In genomic region chr3:146393641-146394100, GRCm38 (mm10) we compare ENCODE assay signal across 1 mouse cellular context.
TF ChIP-seq lines count a peak whose summit lies in the region.

No protein-coding gene starts in this region.

TF ChIP-seq in MEL, 35 proteins besides CTCF, POLR2A, EP300 and RAD21 (continued from another document):
- TF ChIP-seq MAZ (IDR thresholded peaks at IDR 0.05; ENCODE audit: low read depth, low read length) (0 out of 2 replicates have a peak, but pooled peaks have one; percentile 55), MAFK (IDR thresholded peaks at IDR 0.05; ENCODE audit: borderline replicate concordance, low read depth, low read length) (no peak), MYB (IDR thresholded peaks at IDR 0.05; ENCODE audit: low read depth, low read length) (no peak), TAL1 (IDR thresholded peaks at IDR 0.05; ENCODE audit: low read length) (peak; percentile 33; the same call in 1 of the 2 replicates), CHD1 (IDR thresholded peaks at IDR 0.05; ENCODE audit: low read depth, low read length) (no peak), JUND (IDR thresholded peaks at IDR 0.05; ENCODE audit: low read depth, low read length) (no peak), USF2 (IDR thresholded peaks at IDR 0.05; ENCODE audit: borderline replicate concordance in 1 of 2, insufficient read depth in 1 of 2, low read depth in 1 of 2, low read length in 2 of 2) (no peak), HCFC1 (IDR thresholded peaks at IDR 0.05; ENCODE audit: low read depth, low read length) (no peak), ZNF384 (IDR thresholded peaks at IDR 0.05; ENCODE audit: low read depth, low read length) (no peak), ETS1 (IDR thresholded peaks at IDR 0.05; ENCODE audit: low read depth, low read length) (no peak), USF1 (IDR thresholded peaks at IDR 0.05; ENCODE audit: low read depth, low read length) (no peak), MXI1 (IDR thresholded peaks at IDR 0.05; ENCODE audit: low read depth, low read length) (no peak), RCOR1 (IDR thresholded peaks at IDR 0.05; ENCODE audit: low read depth, low read length) (no peak), POLR2AphosphoS2 (IDR thresholded peaks at IDR 0.05; ENCODE audit: low read length) (no peak), NELFE (IDR thresholded peaks at IDR 0.05; ENCODE audit: low read depth, low read length) (no peak), MEF2A (IDR thresholded peaks at IDR 0.05; ENCODE audit: extremely low read depth, insufficient replicate concordance, low read depth, low read length, poor library complexity, severe bottlenecking) (no peak), ELF1 (IDR thresholded peaks at IDR 0.05; ENCODE audit: low read depth, low read length) (no peak), ZC3H11A (IDR thresholded peaks at IDR 0.05; ENCODE audit: low read depth, low read length) (no peak), MAX (IDR thresholded peaks at IDR 0.05; ENCODE audit: low read length) (0 out of 2 replicates have a peak, but pooled peaks have one; percentile 4), E2F4 (IDR thresholded peaks at IDR 0.05; ENCODE audit: borderline replicate concordance, low read depth, low read length) (no peak), GATA1 (IDR thresholded peaks at IDR 0.05; ENCODE audit: low read depth, low read length) (no peak; the same call in 1 of the 2 replicates)
TF ChIP-seq in MEL: peak in this region for 5.
